Mouse (Mus musculus): ENCODE results near the gene Dlgap1.

DNA sequence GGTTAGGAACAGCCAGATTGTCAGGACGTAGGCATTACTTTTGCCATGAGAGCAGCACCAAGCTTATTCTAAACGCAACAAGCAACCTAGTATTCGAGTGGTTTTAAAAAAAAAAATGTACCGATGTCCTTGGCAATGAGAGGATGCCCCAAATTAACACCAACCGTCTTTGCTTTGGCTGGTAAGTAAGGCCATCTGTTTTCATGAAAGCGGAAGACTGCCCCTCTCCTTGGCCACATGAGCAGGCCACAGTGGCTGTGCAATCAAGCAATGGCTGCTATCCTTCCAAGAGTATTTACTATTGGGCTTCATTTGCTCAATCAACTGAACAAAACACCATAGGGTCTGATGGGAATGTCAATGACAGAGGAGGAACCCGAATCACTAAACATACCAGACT lies 278.5 kb downstream of the Dlgap1 start:
- TF ChIP-seq CTCF (IDR thresholded peaks at IDR 0.05; ENCODE audit: borderline replicate concordance, insufficient read depth, low read length) (no peak), POLR2A (IDR thresholded peaks at IDR 0.05; ENCODE audit: low read depth, low read length) (no peak)

Data from embryonic fibroblast, embryonic 13.5 days (primary cell).